Mouse (Mus musculus) CH12.LX (cell line): ENCODE data around the gene Tchp. TPM values are rescaled to one million over a fixed set of nuclear protein-coding genes. Genes with fewer than 3 reads are reported as not detected.

ENCODE experiments used
- DNase-seq: peaks from one replicate; pipeline ENCODE4 v3.0.0-alpha.2; 2013; ENCODE audit errors: extremely low read depth
- H3K27ac ChIP-seq: 2 replicates; pipeline ENCODE4 v1.5.1; 2012; ENCODE audit warnings: low read depth, mild to moderate bottlenecking, control low read depth, moderate library complexity; ENCODE audit not compliant: insufficient read depth
- H3K27me3 ChIP-seq: replicated peaks from 2 replicates; pipeline ENCODE3; 2012; ENCODE audit warnings: inconsistent platforms
- H3K36me3 ChIP-seq, 2 experiments: replicated peaks in 1 of 2; 2 replicates each; pipeline versions ENCODE3 to v1.6.1; 2012; ENCODE audit warnings: inconsistent platforms in 1 of 2, low read length in 1 of 2, mild to moderate bottlenecking in 1 of 2, mixed read lengths in 1 of 2, moderate library complexity in 1 of 2; ENCODE audit not compliant: control insufficient read depth in 1 of 2, insufficient read depth in 1 of 2
- H3K4me1 ChIP-seq, 2 experiments: 2 replicates each; pipeline ENCODE4 v1.6.1; 2012; ENCODE audit warnings: inconsistent platforms in 1 of 2, moderate library complexity in 1 of 2; ENCODE audit not compliant: insufficient read depth in 2 of 2, control insufficient read depth in 1 of 2
- H3K4me2 ChIP-seq: 2 replicates; pipeline ENCODE4 v1.6.1; 2012; ENCODE audit warnings: low read depth, mild to moderate bottlenecking, control low read depth; ENCODE audit not compliant: poor library complexity, insufficient read depth, severe bottlenecking
- H3K4me3 ChIP-seq, 3 experiments: fragments of 150-350 bp in 1 of 3; sonication (generic) in 1 of 3; replicated peaks in 1 of 3; 2 replicates each; pipeline versions ENCODE3 to v1.5.1; 2011 to 2012; ENCODE audit warnings: low read depth in 2 of 3, low read length in 2 of 3, mild to moderate bottlenecking in 2 of 3, moderate library complexity in 2 of 3, control low read depth in 1 of 3, improper control_type of control experiment in 1 of 3, inconsistent platforms in 1 of 3, mixed read lengths in 1 of 3; ENCODE audit not compliant: poor library complexity in 1 of 3
- H3K79me2 ChIP-seq: replicated peaks from 2 replicates; pipeline ENCODE4 v1.6.1; 2012; ENCODE audit warnings: mild to moderate bottlenecking, moderate library complexity; ENCODE audit not compliant: control insufficient read depth, poor library complexity, insufficient read depth, severe bottlenecking; ENCODE audit errors: extremely low read depth
- H3K9ac ChIP-seq: 2 replicates; pipeline ENCODE4 v1.6.1; 2012; ENCODE audit warnings: low read depth, mild to moderate bottlenecking, control low read depth, moderate library complexity; ENCODE audit not compliant: insufficient read depth
- H3K9me3 ChIP-seq: replicated peaks from 2 replicates; pipeline ENCODE3; 2012; ENCODE audit warnings: low read length, inconsistent platforms, mixed read lengths
- BHLHE40 ChIP-seq: IDR thresholded peaks from 2 replicates; pipeline ENCODE4 v1.6.1; 2011; ENCODE audit warnings: mild to moderate bottlenecking, low read depth, low read length, improper control_type of control experiment
- CHD2 ChIP-seq: IDR thresholded peaks from 2 replicates; pipeline ENCODE4 v1.6.1; 2011; ENCODE audit warnings: low read length, improper control_type of control experiment
- E2F4 ChIP-seq: IDR thresholded peaks from 2 replicates; pipeline ENCODE4 v1.6.1; 2011; ENCODE audit warnings: low read depth, low read length, improper control_type of control experiment; ENCODE audit not compliant: insufficient replicate concordance
- ETS1 ChIP-seq: conservative IDR thresholded peaks from 2 replicates; pipeline ENCODE4 v1.6.1; 2012; ENCODE audit warnings: low read depth, mild to moderate bottlenecking, inconsistent platforms, low read length, improper control_type of control experiment, moderate library complexity
- JUN ChIP-seq: IDR thresholded peaks from 2 replicates; pipeline ENCODE4 v1.6.1; 2011; ENCODE audit warnings: low read depth, mild to moderate bottlenecking, low read length, improper control_type of control experiment, moderate library complexity; ENCODE audit not compliant: insufficient read depth
- MAZ ChIP-seq: IDR thresholded peaks from 2 replicates; pipeline ENCODE4 v1.6.1; 2012; ENCODE audit warnings: low read depth, mild to moderate bottlenecking, inconsistent platforms, low read length, improper control_type of control experiment, moderate library complexity
- MEF2A ChIP-seq: IDR thresholded peaks from 2 replicates; pipeline ENCODE4 v1.6.1; 2014; ENCODE audit warnings: low read depth, mild to moderate bottlenecking, inconsistent platforms, low read length, improper control_type of control experiment, borderline replicate concordance
- MXI1 ChIP-seq: IDR thresholded peaks from 2 replicates; pipeline ENCODE4 v1.6.1; 2011; ENCODE audit warnings: mild to moderate bottlenecking, low read depth, low read length, improper control_type of control experiment
- NRF1 ChIP-seq: IDR thresholded peaks from 2 replicates; pipeline ENCODE4 v1.6.1; 2014; ENCODE audit warnings: low read depth, mild to moderate bottlenecking, inconsistent platforms, low read length, improper control_type of control experiment, moderate library complexity
- PAX5 ChIP-seq: IDR thresholded peaks from 2 replicates; pipeline ENCODE4 v1.6.1; 2012; ENCODE audit warnings: low read length, inconsistent platforms, mixed read lengths
- SMC3 ChIP-seq: IDR thresholded peaks from 2 replicates; pipeline ENCODE4 v1.6.1; 2011; ENCODE audit warnings: low read depth, low read length, improper control_type of control experiment
- TBP ChIP-seq: conservative IDR thresholded peaks from 2 replicates; pipeline ENCODE4 v1.6.1; 2011; ENCODE audit warnings: low read depth, low read length, improper control_type of control experiment
- USF1 ChIP-seq: IDR thresholded peaks from 2 replicates; pipeline ENCODE4 v1.6.1; 2014; ENCODE audit warnings: low read depth, mild to moderate bottlenecking, inconsistent platforms, low read length, improper control_type of control experiment
- ZC3H11A ChIP-seq: IDR thresholded peaks from 2 replicates; pipeline ENCODE4 v1.6.1; 2012; ENCODE audit warnings: low read depth, mild to moderate bottlenecking, inconsistent platforms, low read length, improper control_type of control experiment
- ZKSCAN1 ChIP-seq: IDR thresholded peaks from 2 replicates; pipeline ENCODE4 v1.6.1; 2012; ENCODE audit warnings: low read depth, inconsistent platforms, low read length, improper control_type of control experiment, borderline replicate concordance
- ZMIZ1 ChIP-seq: IDR thresholded peaks from 2 replicates; pipeline ENCODE4 v1.6.1; 2012; ENCODE audit warnings: low read depth, mild to moderate bottlenecking, inconsistent platforms, low read length, improper control_type of control experiment
- ZNF384 ChIP-seq: IDR thresholded peaks from 2 replicates; pipeline ENCODE4 v1.6.1; 2012; ENCODE audit warnings: low read depth, low read length, improper control_type of control experiment, inconsistent platforms
- dilution Hi-C: fragments of 300-500 bp; cut with MboI; formaldehyde crosslinking; loops from 2 replicates; pipeline ENCODE4 v1.14.3; 2020; ENCODE audit warnings: low sequenced_read_pairs; ENCODE audit not compliant: extremely low pct_unique_long_range_greater_than_20kb, extremely low pct_ligation_motif_present
- in situ Hi-C: fragments of 300-500 bp; cut with MboI; formaldehyde crosslinking; loops from 3 replicates; pipeline ENCODE4 v1.14.3; 2019; ENCODE audit warnings: low sequenced_read_pairs, low pct_ligation_motif_present, low pct_unique_long_range_greater_than_20kb, mixed read lengths
- polyA plus RNA-seq: library from polyadenylated mRNA; unstranded; fragments of >175 nt; gene quantifications from 2 replicates; pipeline ENCODE4 v1.2.1, GENCODE M21; 2012; ENCODE audit warnings: low read depth; ENCODE audit not compliant: insufficient read length
- total RNA-seq, 2 experiments: library from RNA; depleted of rRNA; stranded (reverse); fragments of 300-350 nt in 1 of 2; fragments of >200 nt in 1 of 2; gene quantifications; 2 replicates each; pipeline ENCODE4 v1.2.3; 2012 to 2014

Gene Tchp
- total and polyA plus RNA-seq, 3 experiments, result 4.3 to 11.6 (median 6.7) TPM

DNA sequence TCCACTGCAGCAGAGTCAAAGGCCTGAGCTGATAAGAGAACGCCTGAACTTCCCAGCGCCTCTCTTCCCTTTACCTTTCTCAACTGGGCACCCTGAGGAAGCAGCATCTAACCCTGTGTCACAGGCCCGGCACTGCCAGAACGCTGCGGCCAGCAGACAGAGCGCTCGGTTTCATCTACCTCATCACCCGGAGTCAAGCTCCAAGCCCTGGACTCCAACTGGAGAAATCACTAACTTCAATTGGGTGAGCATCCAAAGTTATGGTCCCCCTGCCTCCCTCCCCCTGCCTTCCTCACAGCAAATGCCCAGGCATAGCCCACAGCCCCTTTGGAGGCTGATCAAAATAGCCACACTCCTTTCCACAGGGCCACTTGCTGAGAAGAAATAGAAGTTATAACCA is 59.1 kb downstream of the Tchp start:
- no peak for TF ChIP-seq JUN
- TF ChIP-seq ZC3H11A, result no peak
- TF ChIP-seq E2F4, result no peak
- no peak for TF ChIP-seq ETS1
- no peak for TF ChIP-seq NRF1
- no peak for TF ChIP-seq SMC3
- TF ChIP-seq MAZ, result no peak
- peaks cover 50 to 82% of the 10 kb centered on the region in 2 experiments for H3K36me3 ChIP-seq
- peaks cover 2 to 34% of the 10 kb centered on the region in 2 experiments; a peak in 3 of 4 replicates for H3K4me1 ChIP-seq
- DNase-seq, result no peak
- H3K9ac ChIP-seq, result no peak overlapping the region
- no peak overlapping the region for H3K4me2 ChIP-seq
- peaks cover 48% of the 10 kb centered on the region for H3K79me2 ChIP-seq
- H3K4me3 ChIP-seq, result no peak overlapping the region
- no peaks in the 10 kb centered on the region for H3K9me3 ChIP-seq
- no peaks in the 10 kb centered on the region for H3K27me3 ChIP-seq
- dilution Hi-C loops, result no loop called here
- in situ Hi-C loops, result no loop called here
- no peak overlapping the region for H3K27ac ChIP-seq

GRCm38 (mm10) chr5:114767185-114767584 is 59.6 kb downstream of the Tchp start:
- Histone ChIP-seq H3K27ac (no peak overlapping the region), H3K4me1 (peaks cover 2 to 39% of the 10 kb centered on the region in 2 experiments; a peak in 3 of 4 replicates), H3K36me3 (peaks cover 45 to 77% of the 10 kb centered on the region in 2 experiments), H3K9ac (no peak overlapping the region), H3K4me2 (no peak overlapping the region), H3K27me3 (no peaks in the 10 kb centered on the region), H3K9me3 (no peaks in the 10 kb centered on the region), H3K4me3 (no peak overlapping the region), H3K79me2 (peaks cover 53% of the 10 kb centered on the region)
- no peak for TF ChIP-seq SMC3
- TF ChIP-seq E2F4, result no peak
- TF ChIP-seq ZKSCAN1, result no peak
- no peak for TF ChIP-seq TBP
- TF ChIP-seq ETS1, result no peak
- TF ChIP-seq MXI1, result no peak
- no peak for TF ChIP-seq CHD2
- TF ChIP-seq PAX5, result no peak
- no peak for TF ChIP-seq USF1
- TF ChIP-seq MEF2A, result no peak
- TF ChIP-seq ZMIZ1, result no peak
- TF ChIP-seq BHLHE40, result no peak
- no peak for TF ChIP-seq JUN
- TF ChIP-seq MAZ, result no peak
- no peak for TF ChIP-seq ZNF384
- in situ Hi-C loops (no loop called here), dilution Hi-C loops (no loop called here)
- DNase-seq, result no peak
